Mouse (Mus musculus): ENCODE measurements at regions not wholly inside any gene's neighbourhood (a gene's known extent, or its start where the extent isn't known, plus 50 kb on each side); places are given as distances from the start of the nearest gene placed in this dataset.

DNA sequence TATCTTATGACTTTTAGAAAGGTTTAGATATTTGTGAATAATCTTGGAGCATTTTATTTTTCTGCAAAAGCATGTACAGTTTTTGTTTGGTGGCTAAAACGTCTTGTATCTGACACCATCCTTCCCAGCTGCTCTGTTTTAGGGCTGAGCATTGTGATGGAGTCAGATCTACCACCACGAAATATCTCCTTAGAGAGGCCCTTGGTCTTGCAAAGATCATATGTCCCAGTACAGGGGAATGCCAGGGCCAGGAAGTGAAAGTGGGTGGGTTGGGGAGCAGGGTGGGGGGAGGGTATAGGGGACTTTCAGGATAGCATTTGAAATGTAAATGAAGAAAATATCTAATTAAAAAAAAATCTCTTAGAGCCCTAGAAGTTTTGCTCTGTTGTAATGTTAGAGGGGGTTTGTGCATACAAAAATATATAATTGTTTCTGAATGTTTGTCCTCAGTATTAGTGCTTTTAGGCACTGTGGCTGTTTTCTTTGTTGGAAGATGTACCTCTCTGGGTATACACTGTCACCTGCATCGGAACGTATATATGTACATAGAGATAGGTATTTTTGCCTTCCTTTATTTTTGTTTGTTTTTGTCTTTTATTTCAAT lies 211.4 kb downstream of the Otol1 start:
- H3K4me3 ChIP-seq (ENCODE audit: insufficient read depth, poor library complexity, severe bottlenecking), result no peak overlapping the region
- H3K27me3 ChIP-seq (ENCODE audit: control insufficient read depth, insufficient read depth, insufficient read length), result no peaks in the 10 kb centered on the region
- no peaks in the 10 kb centered on the region for H3K36me3 ChIP-seq (ENCODE audit: control insufficient read depth, insufficient read depth)
- no peaks in the 10 kb centered on the region for H3K79me2 ChIP-seq (ENCODE audit: control insufficient read depth, insufficient read depth)
- no peak overlapping the region for H3ac ChIP-seq (ENCODE audit: control insufficient read depth, insufficient read length, low read depth)
- H3K79me3 ChIP-seq (ENCODE audit: low read depth), result no peaks in the 10 kb centered on the region
- TF ChIP-seq CTCF (IDR thresholded peaks at IDR 0.05; ENCODE audit: control insufficient read depth, insufficient read depth, insufficient read length) (no peak), FOSL1 (IDR thresholded peaks at IDR 0.05; ENCODE audit: insufficient read depth, low read length, poor library complexity, severe bottlenecking) (no peak), MYOD1 (IDR thresholded peaks at IDR 0.05; ENCODE audit: control insufficient read depth, insufficient read length, low read depth) (no peak), MYOG (IDR thresholded peaks at IDR 0.05; ENCODE audit: control insufficient read depth, extremely low read depth, insufficient read length) (no peak), CEBPB (IDR thresholded peaks at IDR 0.05; ENCODE audit: low read depth) (no peak), USF1 (IDR thresholded peaks at IDR 0.05; ENCODE audit: low read depth) (no peak), MAX (IDR thresholded peaks at IDR 0.05) (no peak)

- H3K27me3 ChIP-seq (ENCODE audit: control insufficient read depth, insufficient read depth, insufficient read length), result no peaks in the 10 kb centered on the region
- H3K4me3 ChIP-seq (ENCODE audit: insufficient read depth, poor library complexity, severe bottlenecking), result no peak overlapping the region
- no peak overlapping the region for H3ac ChIP-seq (ENCODE audit: control insufficient read depth, insufficient read length, low read depth)
- no peaks in the 10 kb centered on the region for H3K36me3 ChIP-seq (ENCODE audit: control insufficient read depth, insufficient read depth)
- TF ChIP-seq MYOG (IDR thresholded peaks at IDR 0.05; ENCODE audit: control insufficient read depth, extremely low read depth, insufficient read length), result no peak
- no peak for TF ChIP-seq FOSL1 (IDR thresholded peaks at IDR 0.05; ENCODE audit: insufficient read depth, low read length, poor library complexity, severe bottlenecking)
- no peak for TF ChIP-seq CTCF (IDR thresholded peaks at IDR 0.05; ENCODE audit: control insufficient read depth, insufficient read depth, insufficient read length)
- no peak for TF ChIP-seq CEBPB (IDR thresholded peaks at IDR 0.05; ENCODE audit: low read depth)
- TF ChIP-seq USF1 (IDR thresholded peaks at IDR 0.05; ENCODE audit: low read depth), result no peak
- TF ChIP-seq MAX (IDR thresholded peaks at IDR 0.05), result no peak
- TF ChIP-seq MYOD1 (IDR thresholded peaks at IDR 0.05; ENCODE audit: control insufficient read depth, insufficient read length, low read depth), result no peak
- no peaks in the 10 kb centered on the region for H3K79me2 ChIP-seq (ENCODE audit: control insufficient read depth, insufficient read depth)
- H3K79me3 ChIP-seq (ENCODE audit: low read depth), result no peaks in the 10 kb centered on the region
Measured at GRCm38 (mm10) chr3:70223443-70224065, 216.1 kb downstream of the Otol1 start.

- H3K27me3 ChIP-seq (ENCODE audit: control insufficient read depth, insufficient read depth, insufficient read length), result no peaks in the 10 kb centered on the region
- H3K79me3 ChIP-seq (ENCODE audit: low read depth), result no peaks in the 10 kb centered on the region
- H3ac ChIP-seq (ENCODE audit: control insufficient read depth, insufficient read length, low read depth), result no peak overlapping the region
- no peak overlapping the region for H3K4me3 ChIP-seq (ENCODE audit: insufficient read depth, poor library complexity, severe bottlenecking)
- H3K36me3 ChIP-seq (ENCODE audit: control insufficient read depth, insufficient read depth), result no peaks in the 10 kb centered on the region
- no peak for TF ChIP-seq MAX (IDR thresholded peaks at IDR 0.05)
- no peak for TF ChIP-seq MYOG (IDR thresholded peaks at IDR 0.05; ENCODE audit: control insufficient read depth, extremely low read depth, insufficient read length)
- no peak for TF ChIP-seq FOSL1 (IDR thresholded peaks at IDR 0.05; ENCODE audit: insufficient read depth, low read length, poor library complexity, severe bottlenecking)
- TF ChIP-seq USF1 (IDR thresholded peaks at IDR 0.05; ENCODE audit: low read depth), result no peak
- no peak for TF ChIP-seq CTCF (IDR thresholded peaks at IDR 0.05; ENCODE audit: control insufficient read depth, insufficient read depth, insufficient read length)
- no peak for TF ChIP-seq CEBPB (IDR thresholded peaks at IDR 0.05; ENCODE audit: low read depth)
- TF ChIP-seq MYOD1 (IDR thresholded peaks at IDR 0.05; ENCODE audit: control insufficient read depth, insufficient read length, low read depth), result no peak
- no peaks in the 10 kb centered on the region for H3K79me2 ChIP-seq (ENCODE audit: control insufficient read depth, insufficient read depth)
Measured at GRCm38 (mm10) chr3:70224846-70225245, 217.4 kb downstream of the Otol1 start.

DNA sequence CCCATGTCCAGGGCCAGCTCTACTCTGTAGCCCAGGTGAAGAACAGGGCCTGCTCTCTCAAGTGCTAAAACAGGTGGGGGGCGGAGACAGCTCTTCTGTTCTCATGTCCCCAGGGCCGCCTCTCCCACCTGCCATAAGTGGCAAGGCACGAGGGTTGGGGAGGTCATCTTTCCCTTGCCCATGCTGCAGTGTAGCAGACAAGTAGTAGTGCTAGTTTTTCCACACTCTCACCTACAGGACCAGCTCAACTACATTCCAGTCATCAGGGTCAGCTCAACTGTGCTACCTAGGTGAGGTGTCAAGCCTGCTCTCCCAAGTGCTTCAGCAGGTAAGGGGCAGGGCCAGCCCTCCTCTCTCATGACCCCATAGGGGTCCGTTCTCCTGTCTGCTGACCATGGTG lies 219.8 kb downstream of the Otol1 start:
- TF ChIP-seq CEBPB (IDR thresholded peaks at IDR 0.05; ENCODE audit: low read depth), result no peak
- Histone ChIP-seq H3K79me2 (ENCODE audit: control insufficient read depth, insufficient read depth) (no peaks in the 10 kb centered on the region), H3K4me3 (ENCODE audit: insufficient read depth, poor library complexity, severe bottlenecking) (no peak overlapping the region)

DNA sequence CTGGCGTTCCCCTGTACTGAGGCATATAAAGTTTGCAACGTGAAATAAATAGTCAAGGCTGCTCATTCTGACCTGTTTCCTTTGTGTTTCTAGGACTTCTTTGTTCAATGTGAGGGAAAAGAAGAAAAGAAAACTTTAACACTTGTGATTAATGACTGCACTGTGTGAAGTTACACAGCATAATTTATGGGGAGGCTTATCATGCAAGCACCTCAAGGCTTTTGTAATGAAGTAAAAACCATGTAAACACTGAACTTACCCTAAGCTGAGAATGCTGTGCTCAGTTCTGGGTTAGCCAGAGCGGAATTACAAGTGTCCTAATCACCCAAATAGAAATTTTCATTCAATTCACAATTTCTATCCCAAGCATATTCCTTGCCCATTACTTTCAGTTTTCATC lies 241.2 kb downstream of the Otol1 start:
- Histone ChIP-seq H3K79me3 (ENCODE audit: low read depth) (no peaks in the 10 kb centered on the region), H3ac (ENCODE audit: control insufficient read depth, insufficient read length, low read depth) (no peak overlapping the region), H3K4me3 (ENCODE audit: insufficient read depth, poor library complexity, severe bottlenecking) (no peak overlapping the region), H3K27me3 (ENCODE audit: control insufficient read depth, insufficient read depth, insufficient read length) (no peaks in the 10 kb centered on the region), H3K36me3 (ENCODE audit: control insufficient read depth, insufficient read depth) (no peaks in the 10 kb centered on the region), H3K79me2 (ENCODE audit: control insufficient read depth, insufficient read depth) (no peaks in the 10 kb centered on the region)
- TF ChIP-seq FOSL1 (IDR thresholded peaks at IDR 0.05; ENCODE audit: insufficient read depth, low read length, poor library complexity, severe bottlenecking) (no peak), MAX (IDR thresholded peaks at IDR 0.05) (no peak), MYOD1 (IDR thresholded peaks at IDR 0.05; ENCODE audit: control insufficient read depth, insufficient read length, low read depth) (no peak), CEBPB (IDR thresholded peaks at IDR 0.05; ENCODE audit: low read depth) (no peak), CTCF (IDR thresholded peaks at IDR 0.05; ENCODE audit: control insufficient read depth, insufficient read depth, insufficient read length) (no peak), MYOG (IDR thresholded peaks at IDR 0.05; ENCODE audit: control insufficient read depth, extremely low read depth, insufficient read length) (no peak), USF1 (IDR thresholded peaks at IDR 0.05; ENCODE audit: low read depth) (no peak)

More for the DNA sequence above, 219.8 kb downstream of the Otol1 start:
- Histone ChIP-seq H3K79me3 (ENCODE audit: low read depth) (no peaks in the 10 kb centered on the region), H3K36me3 (ENCODE audit: control insufficient read depth, insufficient read depth) (no peaks in the 10 kb centered on the region), H3K27me3 (ENCODE audit: control insufficient read depth, insufficient read depth, insufficient read length) (no peaks in the 10 kb centered on the region), H3ac (ENCODE audit: control insufficient read depth, insufficient read length, low read depth) (no peak overlapping the region)

DNA sequence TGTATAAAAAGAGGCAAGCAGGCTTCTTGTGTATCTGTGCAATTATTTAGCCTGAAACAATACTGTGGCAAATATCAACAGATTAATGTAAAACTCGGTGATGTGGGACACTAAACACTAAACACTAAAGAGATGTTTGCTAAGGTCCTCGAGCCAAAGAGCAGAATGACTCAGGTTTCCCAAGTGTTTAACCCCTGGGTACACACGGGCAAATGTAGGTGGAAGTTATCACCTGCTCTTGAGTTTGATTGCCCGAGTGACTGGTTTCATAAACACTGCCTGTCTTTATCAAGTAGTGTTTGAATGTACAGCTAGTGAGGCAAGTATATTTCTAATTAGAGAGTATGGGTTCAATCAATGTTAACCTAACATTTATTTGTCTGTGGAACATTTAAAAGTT lies 242.5 kb downstream of the Otol1 start:
- Histone ChIP-seq H3K36me3 (ENCODE audit: control insufficient read depth, insufficient read depth) (no peaks in the 10 kb centered on the region), H3ac (ENCODE audit: control insufficient read depth, insufficient read length, low read depth) (no peak overlapping the region), H3K79me2 (ENCODE audit: control insufficient read depth, insufficient read depth) (no peaks in the 10 kb centered on the region), H3K4me3 (ENCODE audit: insufficient read depth, poor library complexity, severe bottlenecking) (no peak overlapping the region), H3K27me3 (ENCODE audit: control insufficient read depth, insufficient read depth, insufficient read length) (no peaks in the 10 kb centered on the region), H3K79me3 (ENCODE audit: low read depth) (no peaks in the 10 kb centered on the region)
- TF ChIP-seq MYOG (IDR thresholded peaks at IDR 0.05; ENCODE audit: control insufficient read depth, extremely low read depth, insufficient read length), result no peak
- no peak for TF ChIP-seq CEBPB (IDR thresholded peaks at IDR 0.05; ENCODE audit: low read depth)
- TF ChIP-seq USF1 (IDR thresholded peaks at IDR 0.05; ENCODE audit: low read depth), result no peak
- TF ChIP-seq CTCF (IDR thresholded peaks at IDR 0.05; ENCODE audit: control insufficient read depth, insufficient read depth, insufficient read length), result no peak
- no peak for TF ChIP-seq FOSL1 (IDR thresholded peaks at IDR 0.05; ENCODE audit: insufficient read depth, low read length, poor library complexity, severe bottlenecking)
- TF ChIP-seq MYOD1 (IDR thresholded peaks at IDR 0.05; ENCODE audit: control insufficient read depth, insufficient read length, low read depth), result no peak
- no peak for TF ChIP-seq MAX (IDR thresholded peaks at IDR 0.05)
